Comparison of ENCODE assay signal across 8 mouse cellular contexts in genomic region chr11:69990850-69991691, GRCm38 (mm10). TPM values are rescaled to one million over a fixed set of nuclear protein-coding genes. Genes with fewer than 3 reads are reported as not detected.
DNase-seq lines count a peak whose midpoint lies in the region; ATAC-seq and TF ChIP-seq lines count a peak whose summit lies in the region.

Gene Gabarap, plus strand, starts transcription at chr11:69991143.

- H3K36me3 ChIP-seq in hindbrain, embryonic 13.5 days = peaks cover 58% of the 10 kb centered on the region

- peak; percentile 93 for DNase-seq in Patski (ENCODE audit: low read depth, low spot score)
- DNase-seq in cerebellum, postnatal 14 days = peak; percentile 98
- DNase-seq in frontal cortex, postnatal 14 days (ENCODE audit: low spot score in 2 of 2) = peak; percentile 93 to 94
- DNase-seq in layer of hippocampus, postnatal 25 days (ENCODE audit: extremely low spot score in 1 of 2, low spot score in 1 of 2) = peak; percentile 93 to 94
- DNase-seq in lung, postnatal 25 days (ENCODE audit: low spot score) = peak; percentile 98
- peak; percentile 98 for DNase-seq in retina, embryonic 14.5 days (ENCODE audit: low spot score)
- DNase-seq in thymus, postnatal 4 days = peak; percentile 96

- CTCF ChIA-PET in Patski (lab: Charles Lee) = no interaction called here

- peak within 1 kb of the TSS; percentile 78 for H3K4me2 ChIP-seq in hindbrain, embryonic 13.5 days

- WGBS in hindbrain, embryonic 13.5 days = under 1% methylated on average over 40 of the region's 40 CpGs

- POLR2A ChIA-PET in Patski (lab: Charles Lee) = interaction anchor here (2.6 kb wide), 1 partner anchor 10 kb away, joined by 16 read pairs; the partner anchor contains the start of genes Ctdnep1 and Elp5

- TF ChIP-seq CTCF in Patski (IDR thresholded peaks at IDR 0.05) = no peak

- peaks cover 24% of the 10 kb centered on the region for H3K4me1 ChIP-seq in hindbrain, embryonic 13.5 days (replicated peaks)

- peak; percentile 37 for ATAC-seq in Patski
- peak; percentile 65 for ATAC-seq in hindbrain, embryonic 13.5 days (ENCODE audit: low FRiP score)

- peak within 1 kb of the TSS; percentile 92 for H3K9ac ChIP-seq in hindbrain, embryonic 13.5 days

- peak within 1 kb of the TSS; percentile 94 for H3K27ac ChIP-seq in hindbrain, embryonic 13.5 days

- no peaks in the 10 kb centered on the region for H3K27me3 ChIP-seq in Patski
- H3K27me3 ChIP-seq in hindbrain, embryonic 13.5 days = no peaks in the 10 kb centered on the region

- peak within 1 kb of the TSS; percentile 81 for H3K4me3 ChIP-seq in hindbrain, embryonic 13.5 days

- in situ Hi-C loops in Patski (cut with MboI; ENCODE audit: low pct_unique_long_range_greater_than_20kb) = loop anchor here (25.0 kb wide), 2 partner anchors 579 to 904 kb away; partner anchors contain the start of genes Kdm6b, Per1 and Vamp2

- H3K9me3 ChIP-seq in hindbrain, embryonic 13.5 days = no peaks in the 10 kb centered on the region

RNA-seq across cellular contexts. Expression of gene Gabarap, which starts in this region (rescaled TPM):
- 528 TPM for polyA plus RNA-seq in Patski (2021)
- 670 and 709 TPM in 2 replicates for polyA plus RNA-seq in hindbrain, embryonic 13.5 days (2015; fragmentation: Nextera tagmentation; extraction: Ambion mirVana)
- 100 to 1,000 TPM; 229 to 258 TPM for total RNA-seq in layer of hippocampus, postnatal 25 days (2021)

Comparison
In these comparisons a context has a peak if more than half of its experiments do, and no peak if none do; other contexts are left out.
1. Peak in every context shown above with its lines: DNase-seq, ATAC-seq, H3K4me3 ChIP-seq and H3K27ac ChIP-seq.